Mouse (Mus musculus): ENCODE data around the gene Tlk1.
"Not testable (repeated sequence)": the region's sequence is repeated elsewhere in the genome, so short reads cannot be mapped to it uniquely, and the experiment has no call there.

The Tlk1 gene

GRCm38 (mm10) chr2:70833261-70833660, 7.7 kb upstream of the Tlk1 start:
- DNase-seq (ENCODE audit: low spot score) = no peak

GRCm38 (mm10) chr2:70831709-70832350, 6.3 kb upstream of the Tlk1 start:
- no peak for DNase-seq (ENCODE audit: low spot score)

GRCm38 (mm10) chr2:70830683-70831082, 5.2 kb upstream of the Tlk1 start:
- DNase-seq (ENCODE audit: low spot score) = no peak

DNA sequence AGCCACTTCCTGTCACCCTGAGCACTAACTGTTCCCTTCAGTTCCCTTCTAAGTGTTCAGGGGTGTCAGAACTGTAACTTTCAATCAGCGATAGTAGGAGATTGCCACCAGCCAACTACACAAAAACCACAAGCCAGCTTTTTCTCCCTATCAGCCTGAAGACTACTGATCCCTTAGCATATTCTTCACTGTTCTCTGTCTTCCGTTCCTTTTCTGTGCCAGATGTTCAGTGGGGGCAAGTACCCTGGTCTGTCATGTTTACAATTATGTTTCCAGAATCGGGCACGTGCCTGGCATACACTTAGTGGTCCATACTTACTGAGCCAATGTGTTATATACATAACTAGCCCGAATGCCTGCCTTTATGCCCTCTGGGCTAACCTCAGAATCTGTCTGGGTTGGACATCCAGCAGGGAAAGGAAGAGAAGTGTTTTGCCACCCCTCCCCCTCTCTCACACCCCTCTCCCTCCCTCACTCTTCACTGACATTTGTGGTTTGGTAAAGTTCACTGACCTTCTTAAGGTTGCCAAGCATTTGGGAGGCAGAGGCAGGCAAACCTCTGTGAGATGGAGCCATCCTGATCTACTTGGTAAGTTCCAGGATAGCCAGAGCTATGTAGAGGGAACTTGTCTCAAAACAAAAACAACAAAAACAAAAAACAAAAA, 4.5 kb upstream of the Tlk1 start:
- no peak for DNase-seq (ENCODE audit: low spot score)

GRCm38 (mm10) chr2:70827780-70828179, 2.3 kb upstream of the Tlk1 start:
- DNase-seq (ENCODE audit: low spot score) = no peak

DNA sequence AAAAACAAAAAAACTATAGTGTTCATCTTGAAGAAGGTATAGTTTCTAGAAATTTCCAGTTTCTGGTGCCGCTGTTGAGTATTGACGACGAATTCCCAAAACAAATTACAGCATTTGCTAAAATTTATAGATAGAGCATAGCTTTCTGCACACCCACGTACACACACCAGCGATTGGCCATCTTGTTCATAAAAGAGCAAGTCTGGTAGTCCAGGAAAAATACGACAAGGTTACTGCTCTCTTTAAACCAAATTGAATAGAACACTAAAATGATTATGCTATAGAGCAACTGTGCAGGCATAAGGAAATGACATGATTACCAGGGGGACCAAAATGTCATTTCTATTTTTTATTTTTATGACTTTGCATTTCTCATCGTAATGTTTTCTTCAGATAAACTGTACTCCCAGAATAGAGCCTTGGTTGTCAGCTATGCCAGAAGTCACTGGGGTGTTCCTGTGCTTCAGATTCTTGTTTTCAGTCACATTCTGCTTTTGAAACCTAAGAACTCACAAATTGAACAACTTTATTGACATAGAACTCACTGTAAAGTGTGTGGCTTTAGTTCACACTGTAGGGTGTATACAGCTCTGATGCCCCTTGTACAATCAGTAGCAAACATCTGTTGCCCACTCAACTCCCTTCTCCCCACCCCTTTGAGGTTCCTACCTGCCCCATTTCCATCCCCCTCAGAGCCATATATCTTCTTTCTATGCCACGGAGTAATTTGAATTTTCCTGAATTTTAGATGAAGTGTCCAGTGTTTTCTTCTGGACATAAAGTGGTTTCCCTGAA, 1.1 kb upstream of the Tlk1 start:
- no peak for DNase-seq (ENCODE audit: low spot score)

GRCm38 (mm10) chr2:70824838-70825370, 624 bp downstream of the Tlk1 start:
- DNase-seq (ENCODE audit: low spot score) = peak; percentile 71

GRCm38 (mm10) chr2:70823926-70824800, 1.4 kb downstream of the Tlk1 start:
- DNase-seq (ENCODE audit: low spot score) = peak; percentile 80

- DNase-seq (ENCODE audit: low spot score) = no peak
Observed at GRCm38 (mm10) chr2:70823434-70823833, 2.1 kb downstream of the Tlk1 start.

DNA sequence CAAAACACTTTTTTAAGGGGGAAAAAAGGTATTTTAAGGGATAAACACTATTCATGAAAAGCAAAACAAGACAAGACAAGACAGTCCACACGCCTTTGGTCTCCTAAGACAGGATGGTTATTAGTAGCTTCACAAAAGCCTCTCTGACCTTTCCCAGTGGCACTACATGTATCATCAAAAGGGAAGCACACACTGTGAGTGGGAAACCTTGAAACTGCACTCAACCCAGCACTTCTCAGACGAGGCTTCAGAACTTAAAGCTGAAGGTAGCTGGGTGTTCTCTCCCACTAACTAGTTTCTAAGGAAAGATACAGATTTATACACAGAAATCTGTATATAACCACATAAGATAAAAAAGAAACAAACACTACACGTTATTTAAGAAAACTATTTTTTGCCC, 8.6 kb downstream of the Tlk1 start:
- DNase-seq (ENCODE audit: low spot score) = no peak

DNA sequence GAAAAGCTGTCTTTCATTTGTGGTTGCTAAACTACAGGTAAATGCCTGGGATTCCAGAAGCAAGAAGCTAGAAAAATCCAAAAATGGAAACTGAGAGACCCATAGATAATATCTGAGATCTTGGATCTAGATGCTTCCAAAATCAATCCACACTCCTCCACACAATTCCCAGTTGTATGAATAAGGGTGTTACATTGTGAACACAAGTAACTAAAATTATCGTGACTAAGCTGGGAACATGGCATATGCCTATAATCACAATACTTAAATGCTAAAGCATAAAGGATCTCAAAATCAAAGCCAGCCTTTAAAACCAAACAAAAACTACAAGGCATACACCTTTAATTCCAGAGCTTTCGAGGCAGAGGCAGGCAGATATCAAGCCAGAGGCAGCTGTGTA, 9.5 kb downstream of the Tlk1 start:
- no peak for DNase-seq (ENCODE audit: low spot score)

DNA sequence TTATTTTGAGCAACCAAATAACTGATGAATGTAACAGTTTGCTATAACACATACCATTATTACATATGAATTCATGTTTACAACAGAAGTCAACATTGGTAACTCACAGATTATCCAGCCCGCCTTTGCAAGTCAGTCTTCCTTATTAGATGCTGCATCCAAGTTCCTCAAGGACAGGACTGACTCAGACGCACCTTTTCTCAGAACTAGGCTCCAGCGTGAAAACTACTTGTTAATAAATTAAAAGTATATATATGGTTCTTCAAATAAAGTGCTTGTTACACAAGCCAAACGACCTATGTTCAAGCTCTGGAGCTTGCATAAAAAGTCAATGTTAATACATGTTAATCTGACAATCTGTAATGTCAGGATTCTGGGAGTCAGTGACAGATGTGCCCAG, 11.9 kb downstream of the Tlk1 start:
- no peak for DNase-seq (ENCODE audit: low spot score)

DNA sequence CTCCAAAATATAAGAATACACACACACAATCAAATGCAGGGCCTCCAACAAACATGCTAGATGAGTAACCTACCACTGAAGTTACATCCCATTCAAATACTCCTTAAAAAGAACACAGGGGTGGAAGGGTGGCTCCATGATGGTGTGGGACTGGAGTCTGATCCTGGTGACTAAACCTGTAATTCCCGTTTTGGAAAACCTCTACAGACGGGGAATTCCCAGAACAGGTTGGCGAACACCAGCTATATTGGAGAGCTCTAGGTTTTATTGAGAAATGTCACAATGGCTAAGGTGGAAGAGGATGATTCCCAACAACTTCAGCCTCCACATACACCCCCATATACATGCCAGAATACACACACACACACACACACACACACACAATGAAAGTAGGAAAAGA, 14.1 kb downstream of the Tlk1 start:
- no peak for DNase-seq (ENCODE audit: low spot score)

DNA sequence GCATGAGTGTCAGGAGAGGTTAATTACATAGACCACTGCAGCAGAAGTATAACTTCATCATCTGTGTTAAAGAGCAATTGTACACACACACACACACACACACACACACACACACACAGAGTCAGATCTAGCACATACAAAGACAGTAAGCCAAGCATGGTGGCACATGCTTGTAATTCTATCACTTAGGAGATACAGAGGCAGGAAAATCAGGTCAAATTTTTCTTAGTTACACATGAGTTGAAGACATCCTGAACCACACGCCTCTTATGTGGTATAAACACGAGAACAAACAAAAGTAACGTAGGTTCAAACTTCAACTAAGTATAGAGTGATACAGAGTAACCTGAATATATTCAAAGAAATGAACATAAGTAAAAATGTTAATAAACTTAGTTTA, 15.6 kb downstream of the Tlk1 start:
- DNase-seq (ENCODE audit: low spot score) = no peak

DNA sequence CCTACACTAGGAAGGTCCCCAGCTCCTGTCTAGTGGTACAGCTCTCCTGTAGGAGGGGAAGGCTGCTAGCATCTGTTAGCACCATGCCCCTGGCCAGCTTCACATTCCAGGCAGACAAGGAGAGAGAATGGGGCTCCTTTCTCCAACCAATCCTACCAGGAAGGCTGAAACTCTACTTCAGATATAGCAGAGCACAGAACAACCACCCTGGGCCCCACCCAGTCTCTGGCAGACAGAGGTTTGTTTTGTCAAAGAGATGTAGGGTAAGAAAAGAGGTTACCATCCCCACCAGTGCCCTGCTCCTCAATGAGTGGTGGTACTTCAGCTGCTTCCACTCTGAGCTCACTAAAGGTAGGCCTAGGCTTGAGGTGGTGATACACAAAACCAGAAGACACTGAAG, 16.8 kb downstream of the Tlk1 start:
- DNase-seq (ENCODE audit: low spot score) = no peak

DNA sequence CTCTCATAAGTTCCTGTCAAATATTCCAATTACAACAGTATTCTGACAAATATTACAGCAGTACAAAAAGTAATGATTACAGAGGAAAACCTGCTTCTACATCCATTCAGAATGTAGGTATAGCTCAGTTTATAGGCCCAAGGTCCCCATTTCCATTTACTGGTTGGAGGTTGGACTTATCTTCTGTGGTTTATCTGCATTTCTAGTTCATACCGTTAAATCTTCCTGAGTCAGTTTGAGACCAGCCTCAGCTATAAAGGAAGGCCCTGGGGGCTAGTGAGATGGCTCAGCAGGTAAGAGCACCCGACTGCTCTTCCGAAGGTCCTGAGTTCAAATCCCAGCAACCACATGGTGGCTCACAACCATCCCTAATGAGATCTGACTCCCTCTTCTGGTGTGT, 17.9 kb downstream of the Tlk1 start:
- DNase-seq (ENCODE audit: low spot score) = not testable (repeated sequence)

DNA sequence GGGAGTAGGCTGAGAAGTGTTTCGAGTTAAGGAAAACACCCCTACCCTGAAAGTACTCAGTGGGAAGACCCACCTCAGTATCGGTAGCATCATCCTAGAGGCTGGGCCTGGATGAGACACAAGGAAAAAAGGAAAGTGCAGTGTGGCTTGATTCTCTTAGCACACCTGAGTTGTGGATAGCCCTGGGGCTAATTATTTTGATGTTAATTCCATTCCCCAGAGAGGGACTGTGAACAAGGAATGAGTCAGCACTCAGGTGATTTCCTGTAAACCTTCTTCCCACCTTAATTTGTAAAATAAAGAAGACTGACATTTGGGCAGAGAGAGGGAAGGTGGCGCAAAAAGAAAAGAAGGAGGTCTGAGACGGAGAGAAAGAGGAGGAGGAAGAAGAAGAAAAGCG, 19.5 kb downstream of the Tlk1 start:
- DNase-seq (ENCODE audit: low spot score) = no peak

DNA sequence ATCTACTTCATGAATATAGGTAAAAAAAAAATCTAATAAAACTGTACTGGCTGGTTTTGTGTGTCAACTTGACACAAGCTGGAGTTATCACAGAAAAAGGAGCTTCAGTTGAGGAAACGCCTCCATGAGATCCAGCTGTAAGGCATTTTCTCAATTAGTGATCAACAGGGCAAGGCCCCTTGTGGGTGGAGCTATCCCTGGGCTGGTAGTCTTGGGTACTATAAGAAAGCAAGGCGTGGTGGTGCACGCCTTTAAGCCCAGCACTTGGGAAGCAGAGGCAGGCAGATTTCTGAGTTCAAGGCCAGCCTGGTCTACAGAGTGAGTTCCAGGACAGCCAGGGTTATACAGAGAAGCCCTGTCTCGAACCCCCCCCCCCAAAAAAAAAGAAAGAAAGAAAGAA, 21.8 kb downstream of the Tlk1 start:
- not testable (repeated sequence) for DNase-seq (ENCODE audit: low spot score)

DNA sequence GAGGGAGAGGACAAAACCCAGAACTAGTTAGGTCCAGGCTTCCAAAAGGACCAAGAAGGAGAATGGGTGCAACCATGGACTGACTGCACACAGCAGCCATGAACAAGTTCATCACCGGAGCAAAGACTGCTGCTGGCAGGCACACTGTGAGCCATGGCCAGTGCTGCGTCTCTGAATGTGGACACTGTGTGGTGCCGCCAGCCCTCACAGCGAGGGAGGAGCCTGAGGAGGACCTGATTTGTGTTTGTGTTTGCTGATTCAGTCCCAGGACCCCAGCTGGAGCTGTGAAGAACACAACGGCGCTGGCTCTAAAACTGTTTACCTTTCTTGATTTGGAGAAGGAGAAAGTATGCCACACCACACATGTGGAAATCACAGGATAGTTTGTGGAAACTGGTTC, 22.9 kb downstream of the Tlk1 start:
- no peak for DNase-seq (ENCODE audit: low spot score)

- DNase-seq (ENCODE audit: low spot score) = no peak
Observed at GRCm38 (mm10) chr2:70801543-70801942, 24.0 kb downstream of the Tlk1 start.

DNA sequence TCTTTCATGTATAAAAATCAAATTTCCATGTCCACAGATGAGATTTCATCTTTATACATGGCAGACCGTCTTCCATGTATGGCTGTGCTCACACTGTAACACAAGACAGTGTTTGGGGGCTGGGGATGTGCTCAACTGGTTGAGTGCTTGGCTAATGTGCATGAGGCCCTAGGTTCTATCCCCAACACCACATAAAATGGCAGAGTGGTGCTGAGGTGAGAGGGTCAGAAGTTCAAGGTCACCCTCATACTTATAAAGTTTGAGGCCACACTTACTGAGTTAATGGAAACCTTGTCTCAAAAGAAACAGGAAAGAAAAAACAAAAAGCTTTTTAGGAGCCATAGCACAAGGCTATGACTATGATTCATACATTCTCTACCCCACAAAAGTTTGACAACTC, 25.1 kb downstream of the Tlk1 start:
- DNase-seq (ENCODE audit: low spot score) = no peak

- no peak for DNase-seq (ENCODE audit: low spot score)
Observed at GRCm38 (mm10) chr2:70793276-70793675, 32.3 kb downstream of the Tlk1 start.
